Mouse (Mus musculus) lung, embryonic 14.5 days (tissue): ENCODE results near the gene Gzf1. TPM values are rescaled to one million over a fixed set of nuclear protein-coding genes. Genes with fewer than 3 reads are reported as not detected.

Experiments used
- ATAC-seq: fragments of 200-750 bp; cut with Nextera tagmentation; 2 replicates; pipeline ENCODE4 v1.8.0; 2017; ENCODE audit warnings: mild to moderate bottlenecking, moderate TSS enrichment, moderate library complexity; ENCODE audit not compliant: insufficient read depth
- DNase-seq: peaks from one replicate; pipeline ENCODE4 v3.0.0-alpha.2; 2015
- H3K27ac ChIP-seq: fragments of 300-500 bp; sonication (generic); 2 replicates; pipeline ENCODE4 v1.5.1; 2014; ENCODE audit warnings: low read depth, mild to moderate bottlenecking, moderate library complexity
- H3K27me3 ChIP-seq: fragments of 300-500 bp; sonication (generic); 2 replicates; pipeline ENCODE4 v1.6.1; 2014; ENCODE audit warnings: low read length, control low read depth; ENCODE audit not compliant: insufficient read depth
- H3K36me3 ChIP-seq: fragments of 300-500 bp; sonication (generic); 2 replicates; pipeline ENCODE4 v1.6.1; 2014; ENCODE audit warnings: control low read depth; ENCODE audit not compliant: insufficient read depth
- H3K4me1 ChIP-seq: fragments of 300-500 bp; sonication (generic); 2 replicates; pipeline ENCODE4 v1.6.1; 2014; ENCODE audit warnings: antibody characterized with exemption, control low read depth; ENCODE audit not compliant: insufficient read depth
- H3K4me2 ChIP-seq: fragments of 300-500 bp; sonication (generic); 2 replicates; pipeline ENCODE4 v1.6.1; 2014; ENCODE audit warnings: mild to moderate bottlenecking
- H3K4me3 ChIP-seq: fragments of 300-500 bp; sonication (generic); 2 replicates; pipeline ENCODE4 v1.5.1; 2014; ENCODE audit warnings: low read depth, low read length
- H3K9ac ChIP-seq: fragments of 300-500 bp; sonication (generic); 2 replicates; pipeline ENCODE4 v1.6.1; 2014
- H3K9me3 ChIP-seq: fragments of 300-500 bp; sonication (generic); 2 replicates; pipeline ENCODE4 v1.6.1; 2016; ENCODE audit warnings: low read depth, low read length, control low read depth
- CTCF ChIP-seq: IDR thresholded peaks from 2 replicates; pipeline ENCODE4 v1.5.1; 2016; ENCODE audit warnings: antibody characterized with exemption, low read depth
- WGBS: fragments of 180-500 bp; shearing (Covaris S2); extraction: QIAGEN DNeasy Blood & Tissue Kit; methylation state at CpG from one replicate; pipeline ENCODE4 v1.1.7; 2014; 5-methylcytosine and 5-hydroxymethylcytosine counted together
- polyA plus RNA-seq: library from polyadenylated mRNA; unstranded; fragments of >200 nt; fragmentation: Nextera tagmentation; extraction: Ambion mirVana; gene quantifications from 2 replicates; pipeline ENCODE4 v1.2.1, GENCODE M21; 2014

The Gzf1 gene
- polyA plus RNA-seq, 1 experiment from 2014 or later = 21.4 TPM

DNA sequence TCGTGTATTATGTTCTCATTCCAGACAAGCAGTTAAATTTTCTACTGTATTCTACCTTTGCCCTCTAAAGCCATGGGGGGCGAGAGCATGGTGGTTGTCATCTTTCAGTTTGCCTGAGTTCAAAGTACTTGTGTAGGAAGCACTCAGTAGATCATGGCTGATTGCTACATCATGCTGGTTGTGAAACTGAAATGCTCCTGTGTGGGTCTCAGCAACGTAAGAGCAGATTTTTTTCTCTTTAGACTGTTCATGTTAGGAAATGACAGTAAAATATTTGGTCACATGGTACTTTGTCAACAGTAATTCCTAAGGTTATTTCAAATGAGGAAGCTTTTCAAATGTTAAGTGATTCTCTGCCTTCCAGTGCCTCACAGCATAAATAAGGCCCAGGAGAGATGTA lies 4.9 kb downstream of the Gzf1 start:
- whole genome bisulfite sequencing = 82% methylated on average over 3 of the region's 3 CpGs
- DNase-seq = no peak
- no peak overlapping the region for H3K4me2 ChIP-seq
- no peaks in the 10 kb centered on the region for H3K4me1 ChIP-seq
- H3K9ac ChIP-seq = no peak overlapping the region
- peaks cover 59% of the 10 kb centered on the region for H3K36me3 ChIP-seq
- TF ChIP-seq CTCF = no peak
- no peaks in the 10 kb centered on the region for H3K9me3 ChIP-seq
- H3K4me3 ChIP-seq = no peak overlapping the region
- H3K27me3 ChIP-seq = no peaks in the 10 kb centered on the region
- ATAC-seq = no peak
- no peak overlapping the region for H3K27ac ChIP-seq

- Histone ChIP-seq H3K4me1 (no peaks in the 10 kb centered on the region), H3K9ac (no peak overlapping the region), H3K36me3 (peaks cover 71% of the 10 kb centered on the region), H3K4me2 (no peak overlapping the region), H3K4me3 (no peak overlapping the region), H3K27ac (no peak overlapping the region), H3K27me3 (no peaks in the 10 kb centered on the region), H3K9me3 (no peaks in the 10 kb centered on the region)
- no peak for DNase-seq
- no peak for TF ChIP-seq CTCF
- ATAC-seq = no peak
- 88% methylated on average over 1 of the region's 1 CpGs for WGBS
Observed at GRCm38 (mm10) chr2:148686862-148687261, 6.0 kb downstream of the Gzf1 start.

GRCm38 (mm10) chr2:148687971-148688370 lies 7.1 kb downstream of the Gzf1 start:
- no peaks in the 10 kb centered on the region for H3K27me3 ChIP-seq
- ATAC-seq (no peak), DNase-seq (no peak)
- no peak overlapping the region for H3K27ac ChIP-seq
- no peak overlapping the region for H3K9ac ChIP-seq
- no peak overlapping the region for H3K4me3 ChIP-seq
- no peaks in the 10 kb centered on the region for H3K4me1 ChIP-seq
- no peak for TF ChIP-seq CTCF
- H3K4me2 ChIP-seq = no peak overlapping the region
- 92% methylated on average over 5 of the region's 5 CpGs for WGBS
- peaks cover 79% of the 10 kb centered on the region for H3K36me3 ChIP-seq
- H3K9me3 ChIP-seq = no peaks in the 10 kb centered on the region

GRCm38 (mm10) chr2:148689444-148690140 lies 8.8 kb downstream of the Gzf1 start:
- 94% methylated on average over 6 of the region's 6 CpGs for WGBS
- no peak for TF ChIP-seq CTCF
- ATAC-seq = no peak

GRCm38 (mm10) chr2:148690291-148690690 lies 9.5 kb downstream of the Gzf1 start:
- Histone ChIP-seq H3K27me3 (no peaks in the 10 kb centered on the region), H3K9ac (no peak overlapping the region), H3K27ac (no peak overlapping the region), H3K9me3 (no peaks in the 10 kb centered on the region), H3K36me3 (peaks cover 73% of the 10 kb centered on the region), H3K4me3 (no peak overlapping the region), H3K4me1 (no peaks in the 10 kb centered on the region), H3K4me2 (no peak overlapping the region)
- no peak for ATAC-seq
- no peak for DNase-seq
- TF ChIP-seq CTCF = no peak
- WGBS = 89% methylated on average over 3 of the region's 3 CpGs

More at GRCm38 (mm10) chr2:148689444-148690140, 8.8 kb downstream of the Gzf1 start:
- H3K4me3 ChIP-seq = no peak overlapping the region
- no peak for DNase-seq
- H3K9me3 ChIP-seq = no peaks in the 10 kb centered on the region
- peaks cover 79% of the 10 kb centered on the region for H3K36me3 ChIP-seq
- no peak overlapping the region for H3K9ac ChIP-seq
- no peaks in the 10 kb centered on the region for H3K27me3 ChIP-seq
- no peaks in the 10 kb centered on the region for H3K4me1 ChIP-seq
- no peak overlapping the region for H3K27ac ChIP-seq
- H3K4me2 ChIP-seq = no peak overlapping the region

- no peaks in the 10 kb centered on the region for H3K4me1 ChIP-seq
- H3K4me2 ChIP-seq = no peak overlapping the region
- TF ChIP-seq CTCF = no peak
- DNase-seq = no peak
- H3K9me3 ChIP-seq = no peaks in the 10 kb centered on the region
- no peak overlapping the region for H3K27ac ChIP-seq
- peaks cover 72% of the 10 kb centered on the region for H3K36me3 ChIP-seq
- no peak overlapping the region for H3K4me3 ChIP-seq
- no peak for ATAC-seq
- H3K27me3 ChIP-seq = no peaks in the 10 kb centered on the region
- 92% methylated on average over 5 of the region's 5 CpGs for WGBS
- no peak overlapping the region for H3K9ac ChIP-seq
Observed at GRCm38 (mm10) chr2:148690781-148691180, 10.0 kb downstream of the Gzf1 start.

DNA sequence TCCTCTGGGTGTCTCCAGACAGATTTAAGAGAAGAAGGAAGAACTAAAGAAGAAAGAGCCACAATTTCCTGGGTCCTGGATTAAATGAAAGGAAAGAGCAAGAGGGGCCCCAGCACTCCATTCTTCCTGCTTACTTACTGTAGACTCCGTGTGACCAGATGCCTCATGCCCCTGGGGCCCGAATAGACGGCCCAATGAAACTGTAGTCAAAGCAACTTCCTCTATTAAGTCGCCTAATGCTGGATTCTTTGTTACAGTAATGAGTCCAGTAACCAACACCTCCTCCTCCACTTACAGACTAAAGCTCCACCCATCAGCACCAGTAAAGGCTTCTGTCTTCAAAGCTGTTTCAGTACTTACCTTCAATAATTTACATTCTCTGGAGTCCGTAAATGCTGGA lies 17.7 kb downstream of the Gzf1 start:
- Histone ChIP-seq H3K27ac (no peak overlapping the region), H3K4me1 (no peaks in the 10 kb centered on the region), H3K9me3 (no peaks in the 10 kb centered on the region), H3K4me2 (no peak overlapping the region), H3K36me3 (peaks cover 21% of the 10 kb centered on the region), H3K4me3 (no peak overlapping the region), H3K9ac (no peak overlapping the region), H3K27me3 (no peaks in the 10 kb centered on the region)
- ATAC-seq (no peak), DNase-seq (no peak)
- TF ChIP-seq CTCF = no peak
- 82% methylated on average over 5 of the region's 5 CpGs for WGBS
